Mouse (Mus musculus) c-Kit-positive CD71-positive TER-119-negative erythroid progenitor cells, embryonic 14.5 days (primary cell): Measurements from ENCODE around the gene Chn1.

Experiments used
- DNase-seq: peaks from one replicate; pipeline ENCODE4 v3.0.0-alpha.2; 2013; ENCODE audit warnings: low read depth

Gene Chn1

GRCm38 (mm10) chr2:73560899-73561664 is 214.1 kb downstream of the Chn1 start:
- no peak for DNase-seq
